Mouse (Mus musculus) lung, adult 18-20 months (tissue): ENCODE measurements around the gene Gm20873.
"Not testable (repeated sequence)": the region's sequence is repeated elsewhere in the genome, so short reads cannot be mapped to it uniquely, and the experiment has no call there.

ENCODE experiments used
- DNase-seq, 2 experiments: peaks; one replicate each; pipeline ENCODE4 v3.0.0; 2022; ENCODE audit warnings: mixed read lengths in 2 of 2

Gm20873 gene

GRCm38 (mm10) chrY:6266798-6267197 is at the start of gene Gm20873:
TSS of gene Gm20873 (plus strand) at chrY:6267098.
- DNase-seq, result not testable (repeated sequence)

GRCm38 (mm10) chrY:6237895-6238294 is 29.0 kb upstream of the Gm20873 start, which contains the start of gene Gm21746:
TSS of gene Gm21746 (minus strand) at chrY:6237995.
- not testable (repeated sequence) for DNase-seq
